Mouse (Mus musculus) adrenal gland, adult 8-10 months (tissue): ENCODE measurements around the gene Selenos. TPM values are rescaled to one million over a fixed set of nuclear protein-coding genes. Genes with fewer than 3 reads are reported as not detected.

Experiments
- DNase-seq: peaks from one replicate; pipeline ENCODE4 v3.0.0; 2022
- total RNA-seq, 4 experiments: library from RNA; stranded (reverse); gene quantifications; 2 replicates each; pipeline ENCODE4 v1.2.4; 2022

The Selenos gene
- total RNA-seq, 4 experiments from 2014 or later, result 94.9 to 132 (median 113) TPM

GRCm38 (mm10) chr7:66120139-66120538 is 40.7 kb downstream of the Selenos start:
- no peak for DNase-seq

- no peak for DNase-seq
Observed at GRCm38 (mm10) chr7:66120702-66121396, 41.4 kb downstream of the Selenos start.

DNA sequence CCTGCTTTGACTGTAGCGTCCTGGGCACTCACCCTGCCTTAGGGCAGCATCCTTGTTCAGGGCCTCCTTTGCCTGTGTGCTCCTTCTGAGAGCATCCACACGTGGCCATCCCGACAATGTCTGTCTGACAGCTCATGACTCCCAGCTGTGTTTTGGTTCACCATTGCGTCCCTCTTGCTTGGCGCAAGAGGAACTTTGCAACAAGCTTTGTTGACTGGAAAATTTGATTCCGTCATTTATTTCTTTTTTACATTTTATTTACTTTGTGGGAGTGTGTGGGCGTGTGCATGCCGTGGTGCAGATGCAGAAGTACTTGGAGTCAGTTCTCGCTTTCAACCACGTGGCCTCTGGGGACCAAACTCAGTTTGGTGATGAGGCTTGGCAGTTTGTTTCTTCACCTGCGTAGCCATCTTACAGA is 45.1 kb downstream of the Selenos start:
- no peak for DNase-seq

- no peak for DNase-seq
Observed at GRCm38 (mm10) chr7:66125368-66125767, 45.9 kb downstream of the Selenos start.

DNA sequence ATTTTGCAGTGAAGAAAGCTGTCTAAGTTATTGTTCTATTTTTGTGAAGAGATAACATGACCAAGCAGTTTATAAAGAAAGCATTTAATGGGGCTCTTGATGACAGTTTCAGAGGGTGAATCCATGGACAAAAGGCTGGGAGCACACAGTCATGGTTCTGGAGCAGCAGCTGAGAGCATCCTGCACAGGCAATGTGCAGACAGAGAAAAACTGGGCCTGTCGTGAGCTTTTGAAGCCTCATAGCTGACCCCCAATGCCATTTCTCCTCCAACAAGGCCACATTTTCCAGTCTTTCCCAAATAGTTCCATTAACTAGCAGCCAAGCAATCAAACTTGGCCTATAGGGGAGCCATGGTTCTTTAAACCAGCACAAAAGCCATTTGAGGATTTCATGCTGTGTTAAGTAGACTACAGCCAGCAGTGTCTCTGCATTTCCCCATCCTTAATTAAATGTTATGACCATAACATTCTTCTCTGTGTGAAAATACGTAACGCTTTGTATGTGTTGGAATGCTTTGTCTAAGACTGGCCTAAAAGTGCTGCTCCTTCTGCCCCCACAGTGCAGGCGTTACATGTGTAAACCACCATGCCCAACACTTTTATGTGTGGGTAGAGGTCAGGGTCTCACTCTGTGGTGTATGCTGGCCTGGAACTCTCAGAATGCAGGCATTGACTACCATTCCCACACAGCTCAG is 48.6 kb downstream of the Selenos start:
- DNase-seq, result no peak

GRCm38 (mm10) chr7:66128857-66129256 is 49.4 kb downstream of the Selenos start:
- no peak for DNase-seq

- no peak for DNase-seq
Observed at GRCm38 (mm10) chr7:66130296-66130695, 50.8 kb downstream of the Selenos start.

DNA sequence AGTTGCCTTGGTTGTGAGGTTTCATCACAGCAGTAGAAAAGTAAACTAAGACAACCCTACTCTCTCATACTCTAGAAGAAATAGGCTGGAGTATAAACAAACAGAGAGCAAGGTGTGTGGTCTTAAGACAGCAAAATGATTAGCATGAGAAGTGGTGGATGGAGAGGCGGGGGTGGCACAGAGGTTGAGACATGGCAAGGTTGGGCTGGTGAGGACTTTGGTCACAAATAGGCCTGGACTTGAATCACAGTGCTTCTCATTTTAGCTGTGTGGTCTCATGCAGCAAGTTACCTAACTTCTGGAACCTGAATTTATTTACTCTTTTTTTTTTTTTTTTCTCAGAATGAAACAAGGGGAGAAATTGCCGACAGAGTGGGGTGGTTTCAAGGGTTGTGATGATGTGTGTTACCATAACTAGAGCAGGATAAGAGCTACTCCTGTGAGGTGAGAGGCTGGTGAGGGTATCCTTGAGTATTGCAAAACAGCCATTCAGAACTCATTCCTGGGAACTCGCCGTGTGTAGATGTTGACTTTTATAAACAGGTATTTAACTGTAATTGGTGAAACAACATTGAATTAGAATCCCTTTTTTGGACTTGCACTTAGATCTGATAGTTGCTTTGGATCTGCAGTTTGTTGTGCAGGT is 52.5 kb downstream of the Selenos start:
- no peak for DNase-seq

GRCm38 (mm10) chr7:66134154-66134553 is 54.7 kb downstream of the Selenos start:
- DNase-seq, result no peak

DNA sequence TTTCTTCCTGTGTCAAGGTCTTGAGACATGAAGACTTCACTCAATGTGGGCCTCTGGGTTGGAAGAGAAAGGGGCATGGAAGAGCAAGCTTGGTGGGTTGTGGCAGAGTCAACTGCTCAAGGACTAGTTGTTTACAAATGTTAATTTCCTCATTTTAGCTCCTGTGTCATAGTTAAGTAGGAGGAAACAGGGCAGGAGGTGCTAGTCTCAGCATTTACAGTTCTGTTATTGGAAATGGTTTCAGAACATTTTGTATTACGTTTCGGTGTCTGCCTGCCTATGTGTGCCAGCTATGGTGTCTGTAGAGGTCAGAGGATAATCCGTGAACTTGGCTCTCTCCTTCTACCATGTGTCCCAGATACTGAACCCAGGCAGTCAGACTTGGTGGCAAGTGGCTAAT is 56.2 kb downstream of the Selenos start:
- no peak for DNase-seq

DNA sequence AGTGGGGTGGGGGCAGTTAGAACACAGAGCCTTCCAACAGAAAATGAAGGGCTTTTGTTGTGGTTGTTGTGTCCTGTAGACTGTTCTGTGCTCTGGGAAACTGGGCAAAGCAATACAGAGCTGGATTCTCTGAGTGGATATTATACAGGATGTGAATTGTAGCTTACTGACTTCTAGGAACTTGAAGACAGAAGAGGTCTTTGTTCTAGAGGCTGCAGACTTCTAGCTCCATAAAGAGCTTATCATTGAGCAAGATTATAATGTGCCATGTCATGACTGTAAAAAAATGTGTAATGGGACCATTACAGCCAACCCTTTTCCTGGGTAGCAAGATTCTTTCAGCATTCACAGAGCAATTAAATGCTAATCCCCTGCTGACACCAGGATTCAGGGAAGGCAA is 56.7 kb downstream of the Selenos start:
- no peak for DNase-seq

GRCm38 (mm10) chr7:66137309-66137708 is 57.9 kb downstream of the Selenos start:
- no peak for DNase-seq

GRCm38 (mm10) chr7:66138301-66138700 is 58.9 kb downstream of the Selenos start:
- no peak for DNase-seq

DNA sequence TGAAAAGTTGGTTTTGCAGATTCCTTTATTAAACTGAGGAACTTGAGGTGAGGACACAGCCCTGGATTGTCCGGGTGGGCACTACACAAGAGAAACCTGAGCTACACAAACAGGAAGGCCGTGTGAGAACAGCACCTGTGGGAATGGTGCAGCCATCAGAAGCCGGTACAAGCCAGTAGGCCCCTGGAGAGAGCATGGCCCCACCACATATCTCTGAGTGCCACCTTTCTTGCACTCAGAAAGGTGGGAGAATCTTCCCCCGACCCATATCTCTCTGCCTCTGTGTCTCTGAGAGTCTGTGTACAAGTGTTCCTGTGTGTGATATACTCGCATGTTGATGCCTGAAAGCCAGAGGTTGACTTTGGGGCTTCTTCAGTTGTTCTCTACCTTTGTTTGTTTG is 59.4 kb downstream of the Selenos start:
- no peak for DNase-seq

Other genes with a start within 250 kb of the Selenos start
- gene Pcsk6, start 217.9 kb upstream of the Selenos start, total RNA-seq, result 10 to 100 TPM; 10.7 to 18.4 (median 14.7) TPM
- gene Gm45213, start 36.0 kb upstream of the Selenos start, total RNA-seq, result not detected
- 10 to 100 TPM; 30.4 to 43.3 (median 34.4) TPM for gene Snrpa1, start 20.6 kb upstream of the Selenos start, total RNA-seq
- 10 to 100 TPM; 13.8 to 15.8 (median 15.0) TPM for gene Chsy1, start 29.9 kb downstream of the Selenos start, total RNA-seq